Mouse (Mus musculus): ENCODE data around the gene Ufsp1. TPM values are rescaled to one million over a fixed set of nuclear protein-coding genes. Genes with fewer than 3 reads are reported as not detected.

Gene Ufsp1
- total and polyA plus RNA-seq, 3 experiments: 6.9 to 16.1 TPM; not detected in 1

DNA sequence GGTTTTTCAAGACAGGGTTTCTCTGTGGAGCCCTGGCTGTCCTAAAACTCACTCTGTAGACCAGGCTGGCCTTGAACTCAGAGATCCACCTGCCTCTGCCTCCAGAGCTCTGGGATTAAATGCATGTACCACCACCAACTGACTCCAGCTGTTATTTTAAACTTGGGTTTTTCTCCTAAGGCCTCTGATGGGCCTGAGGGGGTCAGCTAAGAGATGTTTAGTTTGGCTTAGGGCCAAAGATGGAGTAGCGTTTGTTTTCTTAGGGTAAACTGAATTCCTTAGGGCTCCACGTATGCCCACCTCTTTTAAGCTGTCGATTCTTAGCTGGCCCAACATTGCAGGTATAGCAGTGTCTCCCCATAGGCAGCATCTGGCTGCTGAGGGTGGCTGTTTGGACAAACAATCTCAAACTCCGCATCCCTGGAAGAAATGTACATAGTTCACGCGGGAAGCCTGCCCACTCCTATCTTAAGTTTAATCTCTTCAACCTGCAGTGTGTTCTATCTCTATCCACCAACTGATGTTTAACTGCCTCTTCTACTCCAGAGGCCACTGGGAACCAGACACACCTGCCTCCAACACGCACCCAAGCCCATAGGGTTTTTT, 48.1 kb downstream of the Ufsp1 start:
- TF ChIP-seq BHLHE40 (IDR thresholded peaks at IDR 0.05; ENCODE audit: borderline replicate concordance, low read depth, low read length) (no peak), POLR2A (IDR thresholded peaks at IDR 0.05; ENCODE audit: control insufficient read depth in 1 of 2, insufficient read depth in 1 of 2, low read depth in 1 of 2, low read length in 2 of 2, poor library complexity in 1 of 2) (no peak), MAZ (IDR thresholded peaks at IDR 0.05; ENCODE audit: low read depth, low read length) (no peak), ELF1 (IDR thresholded peaks at IDR 0.05; ENCODE audit: low read depth, low read length) (no peak), RCOR1 (IDR thresholded peaks at IDR 0.05; ENCODE audit: low read depth, low read length) (no peak), UBTF (IDR thresholded peaks at IDR 0.05; ENCODE audit: borderline replicate concordance, insufficient read depth, low read depth, low read length) (no peak), TAL1 (IDR thresholded peaks at IDR 0.05; ENCODE audit: low read length) (no peak), POLR2AphosphoS2 (IDR thresholded peaks at IDR 0.05; ENCODE audit: low read length) (no peak), GABPA (IDR thresholded peaks at IDR 0.05; ENCODE audit: low read depth, low read length) (no peak), GATA1 (IDR thresholded peaks at IDR 0.05; ENCODE audit: low read depth, low read length) (no peak), TBP (IDR thresholded peaks at IDR 0.05; ENCODE audit: low read depth, low read length) (no peak), KAT2A (conservative IDR thresholded peaks at IDR 0.05; ENCODE audit: low read depth, low read length) (no peak), MYC (IDR thresholded peaks at IDR 0.05; ENCODE audit: low read depth, low read length) (no peak), TCF12 (IDR thresholded peaks at IDR 0.05; ENCODE audit: low read depth, low read length) (no peak), MXI1 (IDR thresholded peaks at IDR 0.05; ENCODE audit: low read depth, low read length) (no peak)
- no peak for DNase-seq (ENCODE audit: low read depth, low spot score)
- H3K9me3 ChIP-seq (replicated peaks; ENCODE audit: insufficient read depth, low read length): no peaks in the 10 kb centered on the region
- H3K79me2 ChIP-seq (ENCODE audit: control insufficient read depth, insufficient read depth, low read length, poor library complexity): no peaks in the 10 kb centered on the region; the same call in 1 of the 2 replicates
- no peaks in the 10 kb centered on the region for H3K27me3 ChIP-seq (ENCODE audit: control insufficient read depth in 1 of 2, insufficient read depth in 2 of 2, low read length in 2 of 2)
- peaks cover 3 to 27% of the 10 kb centered on the region in 2 experiments for H3K4me1 ChIP-seq (ENCODE audit: control insufficient read depth in 1 of 2, insufficient read depth in 2 of 2, low read length in 2 of 2)
- no peak overlapping the region for H3K27ac ChIP-seq (ENCODE audit: control insufficient read depth, low read depth, low read length)
- no peak overlapping the region for H3K4me3 ChIP-seq (ENCODE audit: control insufficient read depth in 1 of 2, insufficient read depth in 1 of 2, low read depth in 2 of 2, low read length in 2 of 2)
- peaks cover 0 to 10% of the 10 kb centered on the region in 2 experiments; a peak in 2 of 4 replicates for H3K36me3 ChIP-seq (ENCODE audit: control insufficient read depth in 1 of 2, insufficient read depth in 2 of 2, low read length in 2 of 2)
- no peak overlapping the region for H3K9ac ChIP-seq (ENCODE audit: control insufficient read depth, low read depth, low read length, poor library complexity, severe bottlenecking)

DNA sequence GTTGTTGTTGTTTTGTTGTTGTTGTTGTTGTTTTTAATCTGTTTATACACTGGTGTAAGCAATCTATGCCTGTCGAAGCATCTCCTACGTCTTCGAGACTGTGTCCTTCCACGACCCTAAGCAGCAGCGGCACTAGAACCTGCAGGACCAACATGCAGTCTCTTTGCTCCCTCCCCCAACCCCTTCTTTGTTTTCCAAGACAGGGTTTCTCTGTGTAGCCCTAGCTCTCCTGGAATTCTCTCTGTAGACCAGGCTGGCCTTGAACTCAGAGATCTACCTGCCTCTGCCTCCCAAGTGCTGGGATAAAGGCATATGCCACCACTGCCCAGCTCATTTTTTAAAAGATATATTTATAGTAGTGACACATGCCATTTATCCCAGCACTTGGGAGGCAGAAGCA, 49.0 kb downstream of the Ufsp1 start:
- DNase-seq (ENCODE audit: low read depth, low spot score): no peak
- peaks cover 3 to 22% of the 10 kb centered on the region in 2 experiments for H3K4me1 ChIP-seq (ENCODE audit: control insufficient read depth in 1 of 2, insufficient read depth in 2 of 2, low read length in 2 of 2)
- H3K79me2 ChIP-seq (ENCODE audit: control insufficient read depth, insufficient read depth, low read length, poor library complexity): no peaks in the 10 kb centered on the region; the same call in 1 of the 2 replicates
- peaks cover 0 to 10% of the 10 kb centered on the region in 2 experiments; a peak in 2 of 4 replicates for H3K36me3 ChIP-seq (ENCODE audit: control insufficient read depth in 1 of 2, insufficient read depth in 2 of 2, low read length in 2 of 2)
- no peak overlapping the region for H3K9ac ChIP-seq (ENCODE audit: control insufficient read depth, low read depth, low read length, poor library complexity, severe bottlenecking)
- no peaks in the 10 kb centered on the region for H3K27me3 ChIP-seq (ENCODE audit: control insufficient read depth in 1 of 2, insufficient read depth in 2 of 2, low read length in 2 of 2)
- no peak overlapping the region for H3K27ac ChIP-seq (ENCODE audit: control insufficient read depth, low read depth, low read length)
- TF ChIP-seq CHD1 (IDR thresholded peaks at IDR 0.05; ENCODE audit: low read depth, low read length) (no peak), CTCF (IDR thresholded peaks at IDR 0.05 in 2 of 3, conservative IDR thresholded peaks at IDR 0.05 in 1 of 3; ENCODE audit: control insufficient read depth in 1 of 3, insufficient read depth in 1 of 3, low read depth in 2 of 3, low read length in 3 of 3, poor library complexity in 1 of 3, severe bottlenecking in 1 of 3) (no peak), TBP (IDR thresholded peaks at IDR 0.05; ENCODE audit: low read depth, low read length) (no peak), SIN3A (IDR thresholded peaks at IDR 0.05; ENCODE audit: low read length) (no peak), UBTF (IDR thresholded peaks at IDR 0.05; ENCODE audit: borderline replicate concordance, insufficient read depth, low read depth, low read length) (no peak), JUND (IDR thresholded peaks at IDR 0.05; ENCODE audit: low read depth, low read length) (no peak), ZMIZ1 (IDR thresholded peaks at IDR 0.05; ENCODE audit: low read depth, low read length) (no peak), MAFK (IDR thresholded peaks at IDR 0.05; ENCODE audit: borderline replicate concordance, low read depth, low read length) (no peak), ELF1 (IDR thresholded peaks at IDR 0.05; ENCODE audit: low read depth, low read length) (no peak), POLR2A (IDR thresholded peaks at IDR 0.05; ENCODE audit: control insufficient read depth in 1 of 2, insufficient read depth in 1 of 2, low read depth in 1 of 2, low read length in 2 of 2, poor library complexity in 1 of 2) (no peak), SMC3 (IDR thresholded peaks at IDR 0.05; ENCODE audit: low read depth, low read length) (no peak), NELFE (IDR thresholded peaks at IDR 0.05; ENCODE audit: low read depth, low read length) (no peak), MAX (IDR thresholded peaks at IDR 0.05; ENCODE audit: low read length) (no peak), MEF2A (IDR thresholded peaks at IDR 0.05; ENCODE audit: extremely low read depth, insufficient replicate concordance, low read depth, low read length, poor library complexity, severe bottlenecking) (no peak), MYB (IDR thresholded peaks at IDR 0.05; ENCODE audit: low read depth, low read length) (no peak), ZNF384 (IDR thresholded peaks at IDR 0.05; ENCODE audit: low read depth, low read length) (no peak), NRF1 (IDR thresholded peaks at IDR 0.05; ENCODE audit: insufficient read depth, low read depth, low read length, poor library complexity, severe bottlenecking) (no peak), MAZ (IDR thresholded peaks at IDR 0.05; ENCODE audit: low read depth, low read length) (no peak), RCOR1 (IDR thresholded peaks at IDR 0.05; ENCODE audit: low read depth, low read length) (no peak)
- no peaks in the 10 kb centered on the region for H3K9me3 ChIP-seq (replicated peaks; ENCODE audit: insufficient read depth, low read length)
- no peak overlapping the region for H3K4me3 ChIP-seq (ENCODE audit: control insufficient read depth in 1 of 2, insufficient read depth in 1 of 2, low read depth in 2 of 2, low read length in 2 of 2)

Data from MEL (cell line).